Mouse (Mus musculus): Measurements from ENCODE around the gene Prss56.

Gene Prss56

GRCm38 (mm10) chr1:87186261-87187036 lies 3.3 kb downstream of the Prss56 start:
- DNase-seq = no peak

DNA sequence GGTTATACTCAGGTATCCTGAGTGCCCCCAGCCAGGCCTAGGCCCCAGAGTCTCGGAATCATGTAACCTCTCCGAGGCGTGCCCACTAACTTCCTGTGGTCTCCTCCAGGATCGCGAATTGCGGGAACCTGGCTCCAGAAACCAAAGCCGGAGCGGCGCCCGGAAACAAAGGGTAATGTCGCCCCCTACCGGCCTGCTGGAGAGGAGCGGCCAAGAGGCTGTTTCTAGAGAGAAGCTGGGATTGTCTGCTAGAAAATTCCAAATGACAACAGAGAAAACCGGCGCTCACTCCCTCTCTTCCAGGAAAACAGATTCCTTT lies 3.9 kb downstream of the Prss56 start:
- DNase-seq = peak; percentile 75

- no peak for DNase-seq
Observed at GRCm38 (mm10) chr1:87190429-87190828, 7.3 kb downstream of the Prss56 start, which contains the start of gene Chrnd. Gene Chrnd (plus strand): TSS chr1:87190607.

DNA sequence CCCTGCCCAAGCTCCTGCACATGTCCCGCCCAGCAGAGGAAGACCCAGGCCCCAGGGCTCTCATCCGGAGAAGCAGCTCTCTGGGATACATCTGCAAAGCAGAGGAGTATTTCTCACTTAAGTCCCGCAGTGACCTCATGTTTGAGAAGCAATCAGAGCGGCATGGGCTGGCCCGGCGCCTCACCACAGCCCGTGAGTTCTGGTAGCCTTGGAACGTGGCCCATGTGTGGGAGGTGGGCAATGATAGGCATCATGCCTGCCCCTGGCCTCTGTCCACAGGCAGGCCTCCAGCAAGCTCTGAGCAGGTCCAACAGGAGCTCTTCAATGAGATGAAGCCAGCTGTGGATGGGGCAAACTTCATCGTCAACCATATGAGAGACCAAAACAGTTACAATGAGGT lies 14.2 kb downstream of the Prss56 start:
- no peak for DNase-seq

DNA sequence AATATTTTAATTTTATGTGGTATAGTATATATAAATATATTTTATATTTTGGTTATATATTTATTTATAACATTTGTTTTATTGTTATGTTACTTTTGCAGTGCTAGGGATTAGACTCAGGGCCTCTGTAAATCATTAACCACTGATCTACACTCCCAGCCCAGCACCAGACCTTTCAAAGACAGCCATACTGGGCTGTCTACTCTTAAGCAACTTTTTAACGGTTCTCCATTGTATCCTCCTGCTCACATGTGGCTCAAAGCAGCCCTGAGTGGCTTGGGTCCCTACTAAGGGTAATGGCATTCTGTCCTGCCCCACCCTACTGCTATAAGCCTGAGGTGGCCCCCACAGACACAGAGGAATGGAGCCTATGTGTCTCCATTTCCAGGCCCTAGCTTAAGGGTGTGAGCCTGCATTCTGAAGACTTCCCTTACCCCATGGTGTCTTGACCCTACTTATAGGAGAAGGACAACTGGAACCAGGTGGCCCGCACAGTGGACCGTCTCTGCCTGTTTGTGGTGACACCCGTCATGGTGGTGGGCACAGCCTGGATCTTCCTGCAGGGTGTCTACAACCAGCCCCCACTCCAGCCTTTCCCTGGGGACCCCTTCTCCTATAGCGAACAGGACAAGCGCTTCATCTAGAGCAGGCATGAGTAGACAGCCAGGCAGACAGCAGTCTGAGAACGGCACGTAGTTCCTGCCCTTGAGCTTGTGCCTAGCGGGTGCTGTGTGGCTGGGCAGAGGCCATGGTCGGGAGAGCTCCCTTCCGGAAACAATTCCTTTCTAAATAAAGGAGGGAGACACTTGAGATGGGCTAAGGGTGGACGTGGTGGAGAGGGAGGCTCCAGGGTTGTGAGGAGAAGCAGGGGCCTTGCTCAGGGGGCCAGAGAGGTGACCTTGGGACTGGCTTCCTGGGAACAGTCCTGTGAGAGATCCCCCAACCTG lies 15.3 kb downstream of the Prss56 start:
- DNase-seq = no peak

GRCm38 (mm10) chr1:87200811-87201210 lies 17.7 kb downstream of the Prss56 start:
- DNase-seq = no peak

- no peak for DNase-seq
Observed at GRCm38 (mm10) chr1:87201848-87202247, 18.7 kb downstream of the Prss56 start.

- no peak for DNase-seq
Observed at GRCm38 (mm10) chr1:87203779-87204178, 20.7 kb downstream of the Prss56 start.

DNA sequence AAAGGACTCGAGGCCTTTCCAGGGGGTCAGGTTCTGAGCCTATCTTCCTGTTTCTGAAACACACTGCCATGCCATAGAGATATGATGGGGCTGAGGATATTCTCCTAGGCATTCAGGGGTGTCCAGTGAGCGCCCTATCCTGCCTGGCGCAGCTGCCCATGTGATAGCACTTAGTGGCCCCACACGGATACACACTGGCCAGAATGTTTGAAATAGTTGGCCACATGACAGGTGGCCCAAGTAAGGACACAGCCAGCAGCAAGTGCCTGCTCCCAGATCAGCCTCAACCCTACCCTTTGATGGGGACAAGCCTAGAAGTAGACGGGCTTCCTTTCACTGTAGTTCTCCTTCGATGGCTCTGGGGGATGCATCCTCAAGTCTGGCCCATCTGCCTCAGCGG lies 21.4 kb downstream of the Prss56 start, which contains the start of gene Chrng:
Chrng (plus strand) TSS at position 193 of the 400 bp plus-strand sequence.
- no peak for DNase-seq

GRCm38 (mm10) chr1:87205038-87205437 lies 21.9 kb downstream of the Prss56 start:
- no peak for DNase-seq

DNA sequence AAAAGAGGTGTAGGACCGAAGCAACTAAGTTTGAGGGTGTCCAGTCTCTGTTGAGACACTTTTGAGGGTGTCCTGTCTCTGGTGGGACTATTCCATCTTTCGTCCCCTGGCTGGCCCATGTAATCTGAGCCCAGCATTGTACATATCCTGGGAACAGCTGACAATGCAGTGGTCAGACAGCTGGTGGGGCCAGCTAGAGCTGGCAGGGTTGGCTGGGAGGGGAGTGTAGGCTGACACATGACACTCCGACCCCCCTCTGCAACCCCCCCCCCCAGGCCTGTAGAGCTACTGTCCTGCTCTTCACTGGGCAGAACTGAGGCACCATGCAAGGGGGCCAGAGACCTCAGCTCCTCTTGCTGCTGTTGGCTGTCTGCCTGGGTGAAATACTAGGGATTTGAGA lies 22.4 kb downstream of the Prss56 start:
- no peak for DNase-seq

DNA sequence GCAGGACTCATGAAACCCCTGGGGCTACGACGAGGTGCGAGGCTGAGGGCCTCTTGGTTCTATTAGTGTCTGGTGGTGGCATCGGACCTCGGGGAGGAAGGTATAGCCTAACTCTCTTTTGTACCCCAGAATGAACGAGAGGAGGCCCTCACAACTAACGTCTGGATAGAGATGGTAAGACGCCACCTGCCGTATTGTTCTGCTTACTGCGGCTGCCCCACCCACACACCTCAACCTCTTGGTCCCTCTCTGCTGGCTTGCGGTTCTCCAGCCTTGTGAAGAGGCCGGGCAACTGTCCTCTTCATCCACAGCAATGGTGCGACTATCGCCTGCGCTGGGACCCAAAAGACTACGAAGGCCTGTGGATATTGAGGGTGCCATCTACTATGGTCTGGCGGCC lies 23.2 kb downstream of the Prss56 start:
- DNase-seq = no peak

DNA sequence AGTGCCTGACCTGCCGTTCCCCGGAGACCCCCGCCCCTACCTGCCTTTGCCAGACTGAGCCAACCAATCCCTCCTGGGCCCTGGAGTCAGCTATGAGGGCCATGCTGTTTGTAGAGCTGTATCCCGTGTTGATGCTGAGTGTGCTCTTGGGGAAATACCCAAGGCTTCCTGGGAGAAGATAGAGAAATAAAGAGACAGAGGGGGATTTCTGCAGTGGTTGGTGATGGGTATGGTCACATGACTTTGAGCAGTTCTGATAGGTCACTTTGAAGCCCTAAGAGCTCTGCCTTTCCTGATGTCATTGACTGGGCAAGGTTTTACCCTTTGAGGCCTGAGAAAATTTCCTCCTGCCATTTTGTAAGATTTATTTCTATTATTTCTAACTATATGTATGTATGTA lies 28.3 kb downstream of the Prss56 start:
- DNase-seq = no peak

- DNase-seq = peak; percentile 96
Observed at GRCm38 (mm10) chr1:87213735-87214704, 30.9 kb downstream of the Prss56 start, which contains the start of gene Eif4e2. Gene Eif4e2 (plus strand): TSS chr1:87213914.

GRCm38 (mm10) chr1:87214748-87215147 lies 31.6 kb downstream of the Prss56 start:
- peak; percentile 8 for DNase-seq

DNA sequence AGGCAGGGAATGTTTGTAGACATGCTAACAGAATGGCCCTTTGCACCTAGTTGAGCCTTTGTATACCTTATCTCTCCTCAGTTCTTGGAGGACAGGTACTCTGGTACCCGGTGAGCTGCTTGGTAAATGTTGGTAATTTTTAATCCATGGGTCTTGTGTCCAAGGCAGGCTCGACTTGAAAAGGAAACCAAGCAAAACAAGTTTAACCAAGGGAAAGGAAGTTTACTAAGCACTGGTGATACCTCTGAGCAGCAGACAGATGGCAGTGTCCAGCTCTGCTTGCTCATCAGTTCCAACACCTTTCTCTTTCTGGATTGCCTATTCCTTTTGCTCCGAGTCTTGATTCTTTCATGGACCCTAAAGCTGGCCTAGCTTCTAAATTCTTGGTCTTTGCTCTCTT lies 34.8 kb downstream of the Prss56 start:
- DNase-seq = peak; percentile 8

DNA sequence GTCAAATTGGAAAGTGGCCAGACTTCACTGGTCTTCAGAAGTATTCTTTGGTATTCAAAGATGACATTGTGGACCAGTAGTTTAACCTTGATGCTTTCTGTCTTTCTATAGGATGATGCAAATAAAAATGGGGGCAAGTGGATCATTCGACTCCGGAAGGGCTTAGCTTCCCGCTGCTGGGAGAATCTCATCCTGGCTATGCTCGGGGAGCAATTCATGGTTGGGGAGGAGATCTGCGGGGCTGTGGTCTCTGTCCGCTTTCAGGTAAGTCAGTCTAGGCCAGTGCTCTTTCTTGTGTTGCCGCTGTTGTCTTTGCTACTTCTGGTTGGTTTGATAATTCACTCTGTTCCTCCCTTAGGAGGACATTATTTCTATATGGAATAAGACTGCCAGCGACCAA lies 42.6 kb downstream of the Prss56 start:
- DNase-seq = no peak

DNA sequence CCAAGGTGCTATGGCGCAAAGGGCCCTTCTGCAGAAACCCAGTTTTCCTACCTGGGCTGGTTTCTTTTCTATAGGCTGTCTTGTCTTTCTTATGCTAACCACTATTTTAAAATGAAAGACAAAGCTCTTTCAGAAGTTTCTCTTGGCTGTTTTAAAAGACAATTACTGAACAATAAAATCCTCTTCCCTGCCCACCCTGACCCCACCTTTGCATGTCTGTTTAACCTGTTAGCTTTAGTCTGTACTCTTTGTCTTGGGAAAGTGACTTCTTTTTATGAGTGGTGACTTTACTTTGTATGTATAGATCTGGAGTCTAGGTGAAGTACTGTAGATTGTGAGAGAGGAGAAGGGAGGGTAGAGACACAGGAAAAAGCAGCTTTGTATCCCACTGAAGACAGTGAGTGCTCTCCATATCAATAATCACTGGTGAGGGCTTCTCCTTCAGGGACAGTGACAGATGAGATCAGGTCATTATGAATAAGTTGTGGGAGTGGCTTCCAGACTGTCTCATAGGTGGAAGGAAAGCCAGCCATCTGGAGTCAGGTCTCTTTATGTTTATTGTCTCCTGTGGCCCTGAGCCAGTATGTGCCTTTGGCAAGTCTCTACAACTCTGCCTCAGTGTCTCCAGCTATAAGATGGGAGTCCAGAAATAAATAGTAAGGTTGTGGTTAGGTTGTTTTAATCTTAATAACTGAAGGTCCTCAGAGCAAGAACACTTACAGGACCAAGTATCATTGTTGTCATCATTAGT lies 43.5 kb downstream of the Prss56 start:
- DNase-seq = no peak

DNA sequence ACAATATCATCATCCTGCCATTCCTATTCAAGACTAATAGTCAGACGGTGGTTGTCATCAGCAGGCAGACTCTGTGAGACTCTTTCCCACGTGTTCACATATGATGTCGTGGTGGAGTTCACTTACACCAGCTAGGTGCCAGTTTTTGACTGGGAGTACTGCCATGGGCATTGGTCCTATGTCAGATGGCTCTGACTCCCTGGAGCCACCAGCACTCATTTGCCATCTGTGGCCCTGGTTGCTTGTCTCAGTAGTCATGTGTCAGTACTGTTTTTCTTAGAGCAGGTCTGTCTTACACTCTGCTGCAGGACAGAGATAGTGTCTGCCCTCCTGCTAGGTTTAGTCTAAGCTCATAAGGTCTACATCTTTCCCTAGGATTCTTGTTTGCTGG lies 44.0 kb downstream of the Prss56 start:
- DNase-seq = no peak

- no peak for DNase-seq
Observed at GRCm38 (mm10) chr1:87230606-87231005, 47.5 kb downstream of the Prss56 start.

- DNase-seq = no peak
Observed at GRCm38 (mm10) chr1:87232197-87232596, 49.1 kb downstream of the Prss56 start.

Data from lung, postnatal 36 days (tissue).